Mouse (Mus musculus): ENCODE measurements around the gene Tekt3. TPM values are rescaled to one million over a fixed set of nuclear protein-coding genes. Genes with fewer than 3 reads are reported as not detected.

Tekt3 gene
- polyA plus RNA-seq, 1 experiment = not detected

DNA sequence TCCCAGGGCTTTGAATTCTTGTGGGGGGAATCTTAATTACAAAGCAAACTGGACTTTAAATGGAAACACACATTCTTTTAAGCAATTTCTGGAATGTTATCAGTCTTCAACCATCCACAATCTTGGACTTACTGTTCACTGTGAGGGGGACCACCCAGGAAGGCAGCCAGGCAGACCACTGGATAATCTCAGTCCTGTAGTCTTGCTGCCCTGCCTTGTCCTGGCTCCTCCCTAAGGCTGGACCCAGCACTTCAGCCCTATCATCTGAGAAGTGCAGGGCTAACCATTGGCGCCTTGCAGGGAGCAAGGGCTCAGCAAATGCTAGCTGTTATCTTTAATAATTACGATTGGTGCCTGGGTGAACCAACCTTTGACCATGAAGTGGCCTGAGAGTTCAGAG lies 37.3 kb upstream of the Tekt3 start:
- Histone ChIP-seq H3K4me1 (ENCODE audit: control insufficient read depth, insufficient read depth, insufficient read length) (no peaks in the 10 kb centered on the region), H3K27ac (ENCODE audit: insufficient read depth, low read length) (no peak overlapping the region), H3K27me3 (ENCODE audit: control insufficient read depth, insufficient read depth, low read length) (no peaks in the 10 kb centered on the region), H3K36me3 (ENCODE audit: control insufficient read depth, insufficient read depth, low read length) (no peaks in the 10 kb centered on the region), H3K4me3 (ENCODE audit: extremely low read depth, insufficient read depth, insufficient read length) (no peak overlapping the region)
- 78% methylated on average over 2 of the region's 2 CpGs for WGBS
- no peak for TF ChIP-seq POLR2A (IDR thresholded peaks at IDR 0.05; ENCODE audit: low read depth, low read length)
- no peak for DNase-seq (ENCODE audit: low read depth in 1 of 2, low spot score in 2 of 2)

DNA sequence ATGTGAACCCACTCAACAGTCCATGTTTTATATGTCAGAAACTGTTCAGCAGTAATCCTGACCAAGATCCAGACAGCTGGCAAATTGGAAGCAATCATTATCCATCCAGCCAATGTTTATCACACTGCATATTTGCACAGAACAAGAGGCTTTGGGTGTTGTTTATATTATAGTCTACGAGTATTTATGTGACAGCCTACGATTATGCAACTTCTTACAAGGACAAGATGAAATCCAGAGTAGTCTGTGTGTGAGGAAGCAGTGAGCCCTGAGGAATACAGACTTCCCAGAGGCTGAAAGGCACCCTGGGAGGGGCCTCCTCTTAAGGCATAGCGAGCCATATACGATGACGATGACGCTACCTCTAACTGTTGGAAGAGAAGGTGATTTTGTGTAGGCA lies 36.0 kb upstream of the Tekt3 start:
- 87% methylated on average over 6 of the region's 6 CpGs for WGBS
- TF ChIP-seq POLR2A (IDR thresholded peaks at IDR 0.05; ENCODE audit: low read depth, low read length) (no peak), CTCF (IDR thresholded peaks at IDR 0.05; ENCODE audit: extremely low read depth, insufficient read depth, insufficient read length, insufficient replicate concordance) (no peak)
- no peak overlapping the region for H3K27ac ChIP-seq (ENCODE audit: insufficient read depth, low read length)

DNA sequence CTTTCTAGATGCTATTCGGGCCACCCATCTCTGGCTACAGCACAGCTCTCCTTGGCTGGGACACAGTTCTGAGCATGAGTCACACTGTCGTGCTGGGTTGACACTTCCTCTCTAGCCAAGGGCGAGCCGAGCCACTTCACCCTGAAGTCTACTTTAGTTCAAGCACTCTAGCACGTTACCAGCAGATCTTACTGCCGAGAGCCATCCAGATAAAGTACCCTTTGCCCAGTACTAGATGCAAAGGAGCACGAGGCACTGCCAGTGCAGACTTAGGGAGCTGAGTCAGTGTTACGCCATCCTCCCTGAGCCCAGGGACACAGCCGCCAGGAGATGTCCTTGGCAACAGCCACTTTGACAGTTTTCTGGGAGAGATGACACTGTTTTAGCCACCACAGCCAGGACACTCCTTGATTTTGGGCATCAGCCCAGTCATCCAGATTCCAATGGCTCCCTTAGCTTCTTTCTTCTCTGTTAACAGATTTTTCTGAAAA lies 34.8 kb upstream of the Tekt3 start:
- Histone ChIP-seq H3K27me3 (ENCODE audit: control insufficient read depth, insufficient read depth, low read length) (no peaks in the 10 kb centered on the region), H3K27ac (ENCODE audit: insufficient read depth, low read length) (no peak overlapping the region), H3K4me3 (ENCODE audit: extremely low read depth, insufficient read depth, insufficient read length) (no peak overlapping the region), H3K36me3 (ENCODE audit: control insufficient read depth, insufficient read depth, low read length) (no peaks in the 10 kb centered on the region), H3K4me1 (ENCODE audit: control insufficient read depth, insufficient read depth, insufficient read length) (no peaks in the 10 kb centered on the region)
- 36% methylated on average over 9 of the region's 9 CpGs for WGBS
- DNase-seq (ENCODE audit: low read depth in 1 of 2, low spot score in 2 of 2) = no peak
- TF ChIP-seq POLR2A (IDR thresholded peaks at IDR 0.05; ENCODE audit: low read depth, low read length) (no peak), CTCF (IDR thresholded peaks at IDR 0.05; ENCODE audit: extremely low read depth, insufficient read depth, insufficient read length, insufficient replicate concordance) (no peak)

More for the DNA sequence above, 36.0 kb upstream of the Tekt3 start:
- H3K36me3 ChIP-seq (ENCODE audit: control insufficient read depth, insufficient read depth, low read length) = no peaks in the 10 kb centered on the region
- no peak for DNase-seq (ENCODE audit: low read depth in 1 of 2, low spot score in 2 of 2)
- H3K4me3 ChIP-seq (ENCODE audit: extremely low read depth, insufficient read depth, insufficient read length) = no peak overlapping the region
- no peaks in the 10 kb centered on the region for H3K27me3 ChIP-seq (ENCODE audit: control insufficient read depth, insufficient read depth, low read length)
- no peaks in the 10 kb centered on the region for H3K4me1 ChIP-seq (ENCODE audit: control insufficient read depth, insufficient read depth, insufficient read length)

DNA sequence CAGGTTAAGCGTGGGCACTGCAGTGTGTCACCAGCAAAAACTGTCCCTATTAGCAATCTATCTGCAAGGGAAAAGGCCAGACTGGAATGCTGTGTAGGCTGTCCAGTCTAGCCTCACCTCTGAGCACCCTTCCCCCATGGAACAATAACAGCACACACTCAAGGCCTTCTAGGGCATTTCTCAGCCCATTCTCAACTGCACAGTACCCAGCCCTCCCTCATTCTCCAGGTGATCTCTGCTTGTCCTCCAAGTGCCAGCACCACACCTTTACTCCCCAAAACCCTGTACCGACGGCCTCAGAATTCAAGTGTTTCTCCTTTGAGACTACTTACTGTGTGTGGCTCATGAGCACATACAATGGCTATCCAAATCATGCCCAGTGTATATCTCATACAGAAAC lies 33.3 kb upstream of the Tekt3 start:
- TF ChIP-seq CTCF (IDR thresholded peaks at IDR 0.05; ENCODE audit: extremely low read depth, insufficient read depth, insufficient read length, insufficient replicate concordance) = no peak
- no peak for TF ChIP-seq POLR2A (IDR thresholded peaks at IDR 0.05; ENCODE audit: low read depth, low read length)
- H3K27ac ChIP-seq (ENCODE audit: insufficient read depth, low read length) = no peak overlapping the region
- no peaks in the 10 kb centered on the region for H3K4me1 ChIP-seq (ENCODE audit: control insufficient read depth, insufficient read depth, insufficient read length)
- WGBS = 87% methylated on average over 3 of the region's 3 CpGs
- no peak overlapping the region for H3K4me3 ChIP-seq (ENCODE audit: extremely low read depth, insufficient read depth, insufficient read length)
- no peaks in the 10 kb centered on the region for H3K27me3 ChIP-seq (ENCODE audit: control insufficient read depth, insufficient read depth, low read length)
- no peaks in the 10 kb centered on the region for H3K36me3 ChIP-seq (ENCODE audit: control insufficient read depth, insufficient read depth, low read length)
- DNase-seq (ENCODE audit: low read depth in 1 of 2, low spot score in 2 of 2) = no peak

DNA sequence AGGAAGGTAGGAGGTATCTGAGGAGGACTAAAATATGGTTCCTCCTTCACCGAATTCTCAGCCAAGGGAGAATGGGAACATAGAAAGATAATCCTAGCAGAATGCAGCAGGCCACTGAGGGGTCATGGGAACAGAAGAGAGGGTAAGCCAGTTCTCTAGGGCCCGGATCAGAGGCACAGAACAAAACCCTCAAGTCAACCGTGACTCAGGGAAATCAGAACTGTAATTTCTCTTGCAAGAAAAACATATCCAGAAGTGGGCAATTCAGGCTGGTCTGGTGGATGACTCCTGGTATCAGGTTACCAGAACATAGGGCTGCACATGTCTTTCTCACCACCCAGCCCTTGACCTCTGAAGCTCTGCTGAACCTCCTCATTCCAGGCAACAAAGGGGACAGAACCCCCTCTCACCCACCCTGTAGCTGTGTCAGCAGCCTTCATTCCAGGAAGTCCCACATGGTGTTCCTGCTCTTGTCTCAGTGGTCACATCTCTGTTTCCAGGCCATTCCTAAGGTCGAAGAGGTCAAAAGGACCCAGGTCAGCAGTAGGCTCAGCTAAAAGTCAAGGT lies 32.2 kb upstream of the Tekt3 start:
- H3K4me3 ChIP-seq (ENCODE audit: extremely low read depth, insufficient read depth, insufficient read length) = no peak overlapping the region
- TF ChIP-seq POLR2A (IDR thresholded peaks at IDR 0.05; ENCODE audit: low read depth, low read length) (no peak), CTCF (IDR thresholded peaks at IDR 0.05; ENCODE audit: extremely low read depth, insufficient read depth, insufficient read length, insufficient replicate concordance) (no peak)
- no peaks in the 10 kb centered on the region for H3K36me3 ChIP-seq (ENCODE audit: control insufficient read depth, insufficient read depth, low read length)
- 74% methylated on average over 4 of the region's 4 CpGs for WGBS
- H3K27ac ChIP-seq (ENCODE audit: insufficient read depth, low read length) = no peak overlapping the region
- H3K4me1 ChIP-seq (ENCODE audit: control insufficient read depth, insufficient read depth, insufficient read length) = no peaks in the 10 kb centered on the region
- no peak for DNase-seq (ENCODE audit: low read depth in 1 of 2, low spot score in 2 of 2)
- H3K27me3 ChIP-seq (ENCODE audit: control insufficient read depth, insufficient read depth, low read length) = no peaks in the 10 kb centered on the region

DNA sequence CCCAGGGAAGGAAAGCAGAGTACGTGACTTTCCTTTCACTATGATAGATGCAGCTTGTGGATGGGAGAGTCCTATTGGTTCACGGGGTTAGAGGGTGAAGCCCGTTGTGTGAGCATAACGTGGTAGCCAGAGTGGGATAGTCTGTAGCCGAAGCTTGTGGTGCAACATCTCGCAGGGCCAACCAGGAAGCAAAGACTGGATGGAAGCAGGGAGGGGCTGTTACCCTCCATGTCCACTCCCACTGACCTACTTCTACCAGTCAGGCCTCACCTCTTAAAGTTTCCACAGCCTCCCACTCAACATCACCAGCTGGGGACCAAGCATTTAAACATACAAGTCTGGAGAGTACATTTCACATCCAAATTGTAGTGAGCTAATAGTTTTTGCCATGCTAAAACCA lies 31.7 kb upstream of the Tekt3 start:
- 80% methylated on average over 6 of the region's 6 CpGs for WGBS
- no peak for DNase-seq (ENCODE audit: low read depth in 1 of 2, low spot score in 2 of 2)
- no peaks in the 10 kb centered on the region for H3K36me3 ChIP-seq (ENCODE audit: control insufficient read depth, insufficient read depth, low read length)

DNA sequence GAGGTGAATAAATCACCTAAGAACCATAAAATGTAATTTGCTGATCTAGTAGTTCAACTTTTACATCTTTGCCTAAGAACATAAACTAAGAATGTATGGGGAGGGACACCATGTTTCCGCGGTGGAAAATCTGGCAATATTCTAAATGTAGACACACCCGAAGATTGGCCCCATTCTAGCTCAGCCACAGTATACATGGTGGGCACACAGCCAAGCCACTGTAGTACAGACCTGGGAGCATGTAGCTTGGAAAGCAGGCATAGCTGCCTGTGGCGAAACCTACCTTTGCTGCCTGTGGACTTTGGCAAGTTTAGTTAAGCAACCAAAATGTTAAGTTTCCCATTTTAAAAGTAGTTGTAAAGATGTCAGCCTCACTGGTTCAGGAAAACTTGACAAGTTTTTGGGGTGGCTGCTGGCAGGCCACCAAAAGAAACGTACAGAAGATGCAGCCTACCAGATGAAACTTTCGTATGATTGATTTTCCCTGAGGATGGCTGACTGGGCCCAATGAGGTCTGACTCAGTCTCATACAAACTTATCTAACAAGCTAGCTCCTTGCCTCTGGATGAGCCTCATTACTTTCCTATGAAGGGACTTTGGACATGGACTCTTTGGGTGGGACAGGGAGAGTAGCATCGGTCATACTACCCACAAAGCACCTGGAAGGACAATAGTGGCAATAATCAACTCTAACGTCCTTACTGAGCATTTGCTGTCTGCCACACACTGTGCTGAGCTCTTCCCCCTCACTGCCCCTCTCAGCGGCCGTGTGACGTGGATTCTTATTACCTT lies 25.8 kb upstream of the Tekt3 start:
- TF ChIP-seq CTCF (IDR thresholded peaks at IDR 0.05; ENCODE audit: extremely low read depth, insufficient read depth, insufficient read length, insufficient replicate concordance) (no peak), POLR2A (IDR thresholded peaks at IDR 0.05; ENCODE audit: low read depth, low read length) (no peak)
- H3K36me3 ChIP-seq (ENCODE audit: control insufficient read depth, insufficient read depth, low read length) = no peaks in the 10 kb centered on the region
- WGBS = 84% methylated on average over 11 of the region's 11 CpGs
- H3K4me3 ChIP-seq (ENCODE audit: extremely low read depth, insufficient read depth, insufficient read length) = no peak overlapping the region
- H3K27me3 ChIP-seq (ENCODE audit: control insufficient read depth, insufficient read depth, low read length) = no peaks in the 10 kb centered on the region
- DNase-seq (ENCODE audit: low read depth in 1 of 2, low spot score in 2 of 2) = no peak
- no peak overlapping the region for H3K27ac ChIP-seq (ENCODE audit: insufficient read depth, low read length)
- H3K4me1 ChIP-seq (ENCODE audit: control insufficient read depth, insufficient read depth, insufficient read length) = no peaks in the 10 kb centered on the region

More for the DNA sequence above, 31.7 kb upstream of the Tekt3 start:
- Histone ChIP-seq H3K4me1 (ENCODE audit: control insufficient read depth, insufficient read depth, insufficient read length) (no peaks in the 10 kb centered on the region), H3K27ac (ENCODE audit: insufficient read depth, low read length) (no peak overlapping the region), H3K4me3 (ENCODE audit: extremely low read depth, insufficient read depth, insufficient read length) (no peak overlapping the region), H3K27me3 (ENCODE audit: control insufficient read depth, insufficient read depth, low read length) (no peaks in the 10 kb centered on the region)
- TF ChIP-seq POLR2A (IDR thresholded peaks at IDR 0.05; ENCODE audit: low read depth, low read length) = no peak
- no peak for TF ChIP-seq CTCF (IDR thresholded peaks at IDR 0.05; ENCODE audit: extremely low read depth, insufficient read depth, insufficient read length, insufficient replicate concordance)
